In the genomic region with DNA sequence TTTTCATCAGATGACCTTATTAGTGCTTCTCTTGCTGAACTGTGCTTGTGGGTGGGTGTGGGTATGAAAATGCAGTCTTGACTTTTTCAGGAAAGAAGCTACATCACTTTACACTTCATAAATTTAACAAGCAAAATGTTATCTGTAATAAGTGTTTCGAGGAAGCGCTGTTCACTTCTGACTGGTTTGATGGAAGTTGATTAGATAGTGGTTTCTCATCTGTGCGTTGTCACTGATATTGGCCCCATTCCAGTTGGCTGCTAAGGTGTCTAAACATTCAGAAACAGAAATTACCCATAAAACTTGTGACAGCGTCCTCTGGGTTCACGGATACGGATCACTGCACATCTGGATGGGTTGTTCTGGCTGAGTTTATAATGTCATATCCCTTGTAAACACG, we compare ENCODE assay signal across 28 mouse cellular contexts.
DNase-seq lines count a peak whose midpoint lies in the region; ATAC-seq and TF ChIP-seq lines count a peak whose summit lies in the region.
"Had no signal": no experiment of that assay in that cellular context is flagged by ENCODE, and none has a peak within 500 bp of the region (broad histone marks: within the 10 kb centered on the region; RNA-seq: fewer than 3 reads in every experiment).

No protein-coding gene starts in this region.

- ATAC-seq in kidney, embryonic 15.5 days (replicated peaks; ENCODE audit: low FRiP score): no peak
- ATAC-seq in G1E (ENCODE audit: extremely low read depth, insufficient number of reproducible peaks, low FRiP score, poor library complexity, severe bottlenecking): peak; percentile 15; the same call in 1 of the 2 replicates
- ATAC-seq: activated CD4-positive, CD25-positive, alpha-beta regulatory T cell, adult 4 months; CD4-positive, CD25-positive, alpha-beta regulatory T cell, adult 4 months; forebrain, embryonic 14.5 days; forebrain, embryonic 16.5 days; Patski had no signal

- no peak for TF ChIP-seq POLR2A in kidney, adult 2 months (IDR thresholded peaks at IDR 0.05; ENCODE audit: low read depth, low read length)
- no peak for TF ChIP-seq POLR2A in brain, embryonic 14.5 days (IDR thresholded peaks at IDR 0.05; ENCODE audit: borderline replicate concordance, extremely low read depth, insufficient read depth, insufficient read length, poor library complexity, severe bottlenecking)

- intact Hi-C loops in left cerebral cortex, postnatal 36 days (cut with DNase I): no loop called here

- H3K4me1 ChIP-seq in kidney, adult 2 months (ENCODE audit: control insufficient read depth, insufficient read depth, low read length): no peaks in the 10 kb centered on the region; the same call in 1 of the 2 replicates
- 0 out of 2 replicates have a peak, but pooled peaks cover 2% of the 10 kb centered on the region for H3K4me1 ChIP-seq in kidney, embryonic 15.5 days
- no peaks in the 10 kb centered on the region for H3K4me1 ChIP-seq in G1E (ENCODE audit: insufficient read depth, low read depth, low read length)
- H3K4me1 ChIP-seq: embryonic facial prominence, embryonic 13.5 days; embryonic facial prominence, embryonic 15.5 days had no signal

- no peak overlapping the region for H3K9ac ChIP-seq in kidney, embryonic 15.5 days
- H3K9ac ChIP-seq: embryonic facial prominence, embryonic 13.5 days; embryonic facial prominence, embryonic 15.5 days; forebrain, embryonic 12.5 days had no signal

- H3K36me3 ChIP-seq in kidney, adult 2 months (ENCODE audit: control insufficient read depth, insufficient read depth, low read length): no peaks in the 10 kb centered on the region
- H3K36me3 ChIP-seq in kidney, embryonic 15.5 days: no peaks in the 10 kb centered on the region
- no peaks in the 10 kb centered on the region for H3K36me3 ChIP-seq in G1E (replicated peaks)
- H3K36me3 ChIP-seq: embryonic facial prominence, embryonic 13.5 days; embryonic facial prominence, embryonic 15.5 days; forebrain, embryonic 10.5 days; forebrain, embryonic 12.5 days had no signal

- H3K27ac ChIP-seq in kidney, adult 2 months (ENCODE audit: insufficient read depth, low read depth, low read length): no peak overlapping the region
- no peak overlapping the region for H3K27ac ChIP-seq in kidney, embryonic 15.5 days
- H3K27ac ChIP-seq: embryonic facial prominence, embryonic 13.5 days; embryonic facial prominence, embryonic 15.5 days; forebrain, embryonic 10.5 days; forebrain, embryonic 12.5 days had no signal

- no peak for TF ChIP-seq CTCF in kidney, adult 2 months (conservative IDR thresholded peaks at IDR 0.05; ENCODE audit: insufficient read depth, insufficient read length, low read depth, low read length)
- no peak for TF ChIP-seq CTCF in G1E (IDR thresholded peaks at IDR 0.05; ENCODE audit: low read depth, low read length)
- TF ChIP-seq CTCF in brain, embryonic 14.5 days (IDR thresholded peaks at IDR 0.05; ENCODE audit: borderline replicate concordance, extremely low read depth, insufficient read depth, insufficient read length): no peak

- no peaks in the 10 kb centered on the region for H3K9me3 ChIP-seq in kidney, embryonic 15.5 days (replicated peaks)
- H3K9me3 ChIP-seq in G1E (replicated peaks): no peaks in the 10 kb centered on the region
- H3K9me3 ChIP-seq: embryonic facial prominence, embryonic 13.5 days; embryonic facial prominence, embryonic 15.5 days; forebrain, embryonic 10.5 days; forebrain, embryonic 12.5 days had no signal

- no peak overlapping the region for H3K4me3 ChIP-seq in kidney, adult 2 months (ENCODE audit: insufficient read depth, low read depth, low read length)
- no peak overlapping the region for H3K4me3 ChIP-seq in kidney, embryonic 15.5 days (replicated peaks)
- no peak overlapping the region for H3K4me3 ChIP-seq in G1E (ENCODE audit: low read depth, low read length)
- H3K4me3 ChIP-seq: embryonic facial prominence, embryonic 13.5 days; embryonic facial prominence, embryonic 15.5 days; erythroblast, embryonic 14.5 days; forebrain, embryonic 10.5 days; forebrain, embryonic 12.5 days had no signal

- peak; percentile 33 for DNase-seq in kidney, adult 2 months
- no peak for DNase-seq in kidney, adult 11 months
- peak; percentile 3 to 22 for DNase-seq in kidney, postnatal 36 days
- no peak for DNase-seq in G1E (ENCODE audit: low spot score)
- peak; percentile 43 for DNase-seq in brain, embryonic 14.5 days (ENCODE audit: low read depth)
- no peak for DNase-seq in left cerebral cortex, postnatal 36 days (ENCODE audit: low spot score in 2 of 2)
- no peak for DNase-seq in heart, adult 9 months (ENCODE audit: low spot score in 2 of 2)
- DNase-seq: adrenal gland, adult 8-10 months; adrenal gland, postnatal 14 days; adrenal gland, postnatal 36 days; B cell, adult 2 months; cerebellum, adult 11 months; cerebellum, adult 18-20 months; cerebellum, adult 8-10 months; cerebellum, adult 9-11 months; embryo, embryonic 11 days had no signal

- H3K4me2 ChIP-seq in kidney, embryonic 15.5 days: no peak overlapping the region
- H3K4me2 ChIP-seq: embryonic facial prominence, embryonic 13.5 days; embryonic facial prominence, embryonic 15.5 days; forebrain, embryonic 12.5 days had no signal

- WGBS in kidney, adult 2 months: 31% methylated on average over 7 of the region's 7 CpGs
- 34% methylated on average over 7 of the region's 7 CpGs for WGBS in kidney, embryonic 15.5 days

- H3K27me3 ChIP-seq in kidney, adult 2 months (replicated peaks; ENCODE audit: control insufficient read depth, insufficient read depth, low read length): no peaks in the 10 kb centered on the region
- H3K27me3 ChIP-seq in kidney, embryonic 15.5 days: no peaks in the 10 kb centered on the region
- H3K27me3 ChIP-seq in G1E (ENCODE audit: insufficient read depth, low read length): no peaks in the 10 kb centered on the region
- H3K27me3 ChIP-seq: CH12.LX; embryonic facial prominence, embryonic 13.5 days; embryonic facial prominence, embryonic 15.5 days; forebrain, embryonic 12.5 days; Patski had no signal

Comparison
In these comparisons a context has a peak if more than half of its experiments do, and no peak if none do; other contexts are left out.
1. DNase-seq: peak in kidney, adult 2 months (single experiment), kidney, postnatal 36 days (2 of 2) and brain, embryonic 14.5 days (single experiment); none in kidney, adult 11 months (single experiment), G1E (single experiment), left cerebral cortex, postnatal 36 days (0 of 2) and heart, adult 9 months (0 of 2).